Mouse (Mus musculus) forebrain, postnatal 0 days (tissue): Measurements from ENCODE around the gene Ptges. TPM values are rescaled to one million over a fixed set of nuclear protein-coding genes. Genes with fewer than 3 reads are reported as not detected.
"Not testable (repeated sequence)": the region's sequence is repeated elsewhere in the genome, so short reads cannot be mapped to it uniquely, and the experiment has no call there.

Experiments used
- ATAC-seq: fragments of 200-750 bp; cut with Nextera tagmentation; 2 replicates; pipeline ENCODE4 v1.8.0; 2017; ENCODE audit warnings: mild to moderate bottlenecking, moderate library complexity
- DNase-seq: peaks from one replicate; pipeline ENCODE4 v3.0.0-alpha.2; 2015
- H3K27ac ChIP-seq: fragments of 300-500 bp; sonication (generic); 2 replicates; pipeline ENCODE4 v1.5.1; 2014; ENCODE audit warnings: low read depth, mild to moderate bottlenecking, antibody characterized with exemption, low read length, moderate library complexity, mixed read lengths
- H3K27me3 ChIP-seq: fragments of 300-500 bp; sonication (generic); 2 replicates; pipeline ENCODE4 v1.6.1; 2014; ENCODE audit warnings: mild to moderate bottlenecking, low read length, mixed read lengths; ENCODE audit not compliant: insufficient read depth
- H3K36me3 ChIP-seq: fragments of 300-500 bp; sonication (generic); 2 replicates; pipeline ENCODE4 v1.6.1; 2014; ENCODE audit warnings: mild to moderate bottlenecking, moderate library complexity; ENCODE audit not compliant: insufficient read depth
- H3K4me1 ChIP-seq: fragments of 300-500 bp; sonication (generic); 2 replicates; pipeline ENCODE4 v1.6.1; 2014; ENCODE audit warnings: antibody characterized with exemption; ENCODE audit not compliant: insufficient read depth
- H3K4me2 ChIP-seq: fragments of 300-500 bp; sonication (generic); 2 replicates; pipeline ENCODE4 v1.6.1; 2014; ENCODE audit warnings: low read depth, mild to moderate bottlenecking, moderate library complexity
- H3K4me3 ChIP-seq: fragments of 300-500 bp; sonication (generic); 2 replicates; pipeline ENCODE4 v1.5.1; 2014; ENCODE audit warnings: low read depth, low read length, mixed read lengths
- H3K9ac ChIP-seq: fragments of 300-500 bp; sonication (generic); 2 replicates; pipeline ENCODE4 v1.6.1; 2014; ENCODE audit warnings: mild to moderate bottlenecking
- H3K9me3 ChIP-seq: fragments of 300-500 bp; sonication (generic); 2 replicates; pipeline ENCODE4 v1.6.1; 2016; ENCODE audit warnings: low read length
- CTCF ChIP-seq: sonication (generic); IDR thresholded peaks from 2 replicates; pipeline ENCODE4 v1.5.1; 2016; ENCODE audit warnings: antibody characterized with exemption, control low read depth, low read depth
- WGBS: fragments of 180-500 bp; shearing (Covaris S2); extraction: QIAGEN DNeasy Blood & Tissue Kit; methylation state at CpG from one replicate; pipeline ENCODE4 v1.1.7; 2014; 5-methylcytosine and 5-hydroxymethylcytosine counted together
- polyA plus RNA-seq: library from polyadenylated mRNA; unstranded; fragments of >200 nt; fragmentation: Nextera tagmentation; extraction: Ambion mirVana; gene quantifications from 2 replicates; pipeline ENCODE4 v1.2.1, GENCODE M21; 2015
- total RNA-seq: library from RNA; depleted of rRNA; stranded (reverse); fragments of >200 nt; gene quantifications from 2 replicates; pipeline ENCODE4 v1.2.3, GENCODE M21; 2014

Ptges gene
- total and polyA plus RNA-seq, 2 experiments from 2014 or later, result 4.8 to 6.3 TPM

DNA sequence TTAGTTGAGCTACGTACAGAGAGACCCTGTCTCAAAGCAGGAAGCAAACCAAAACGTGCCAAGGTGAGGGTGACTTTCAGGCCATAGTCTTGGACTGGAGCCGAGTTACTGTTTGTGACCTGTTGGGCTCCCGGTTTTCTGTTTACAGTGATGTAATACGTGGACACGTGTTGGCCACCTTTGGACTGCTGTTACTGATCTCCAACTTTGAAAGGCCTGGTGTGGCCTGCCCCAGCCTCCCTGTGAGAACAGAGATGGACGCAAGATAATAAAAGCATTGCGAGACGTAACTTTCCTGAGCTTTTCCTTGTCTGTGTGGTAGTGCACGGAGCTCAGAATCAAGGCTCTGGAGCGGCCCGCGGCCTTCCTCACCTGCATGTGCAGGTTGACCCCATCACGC is 29.1 kb upstream of the Ptges start:
- WGBS, result 90% methylated on average over 14 of the region's 14 CpGs
- Histone ChIP-seq H3K9me3 (no peaks in the 10 kb centered on the region), H3K4me3 (no peak overlapping the region), H3K27ac (no peak overlapping the region), H3K4me1 (peaks cover 11% of the 10 kb centered on the region), H3K9ac (no peak overlapping the region), H3K36me3 (peaks cover 83% of the 10 kb centered on the region), H3K4me2 (no peak overlapping the region), H3K27me3 (no peaks in the 10 kb centered on the region)
- DNase-seq, result no peak
- TF ChIP-seq CTCF, result no peak
- no peak for ATAC-seq

- Histone ChIP-seq H3K27me3 (no peaks in the 10 kb centered on the region), H3K9me3 (no peaks in the 10 kb centered on the region), H3K4me3 (no peak overlapping the region), H3K4me1 (peaks cover 14% of the 10 kb centered on the region), H3K27ac (no peak overlapping the region), H3K4me2 (no peak overlapping the region), H3K36me3 (peaks cover 70% of the 10 kb centered on the region), H3K9ac (no peak overlapping the region)
- 97% methylated on average over 4 of the region's 4 CpGs for WGBS
- no peak for TF ChIP-seq CTCF
- ATAC-seq, result no peak
- DNase-seq, result no peak
These were observed 27.8 kb upstream of the Ptges start for GRCm38 (mm10) chr2:30957511-30957910.

GRCm38 (mm10) chr2:30954797-30955196 is 25.1 kb upstream of the Ptges start:
- ATAC-seq (no peak), DNase-seq (no peak)
- H3K27ac ChIP-seq, result no peak overlapping the region
- TF ChIP-seq CTCF, result no peak
- H3K4me3 ChIP-seq, result no peak overlapping the region
- peak overlapping the region; percentile 74; the same call in 1 of the 2 replicates for H3K4me2 ChIP-seq
- peaks cover 14% of the 10 kb centered on the region for H3K4me1 ChIP-seq
- H3K9me3 ChIP-seq, result no peaks in the 10 kb centered on the region
- H3K36me3 ChIP-seq, result peaks cover 46% of the 10 kb centered on the region
- H3K27me3 ChIP-seq, result no peaks in the 10 kb centered on the region
- 80% methylated on average over 6 of the region's 6 CpGs for WGBS
- H3K9ac ChIP-seq, result no peak overlapping the region

DNA sequence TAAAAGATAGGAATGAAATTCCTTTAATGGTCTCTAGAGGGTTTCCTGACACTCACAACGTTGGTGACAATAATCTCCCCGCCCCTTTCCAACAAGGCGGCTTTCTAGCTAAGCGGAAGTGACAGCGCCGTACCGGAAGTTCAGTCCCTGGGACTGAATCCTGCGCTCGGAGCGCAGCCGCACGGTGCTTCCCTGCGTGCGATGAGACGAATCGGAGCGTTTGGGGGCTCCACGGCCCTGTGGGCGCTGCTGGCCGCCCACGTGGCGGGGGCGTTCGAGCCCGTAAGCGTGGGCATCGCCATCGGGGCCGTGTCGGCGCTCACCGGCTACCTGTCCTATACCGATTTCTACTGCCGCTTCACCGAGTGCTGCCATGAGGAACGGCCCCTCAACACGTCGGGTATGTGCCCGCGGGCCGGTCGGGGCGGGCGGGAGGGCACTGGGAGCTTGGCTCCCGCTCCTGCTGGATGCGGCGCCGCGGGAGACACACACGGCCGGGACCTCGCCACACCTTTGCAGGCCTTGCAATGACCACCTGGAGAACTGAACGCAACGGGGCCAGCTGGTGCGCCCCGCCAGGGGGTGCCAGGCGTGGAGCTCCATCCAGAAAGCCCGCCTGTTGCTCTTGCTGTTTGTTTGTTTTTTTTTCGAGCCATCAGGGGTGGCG is 23.3 kb upstream of the Ptges start, which contains the start of gene Tor1b:
Gene Tor1b, plus strand, starts transcription at position 136 of the 667 bp plus-strand sequence.
- H3K27me3 ChIP-seq, result no peaks in the 10 kb centered on the region
- ATAC-seq (peak; percentile 99), DNase-seq (peak; percentile 95)
- peaks cover 14% of the 10 kb centered on the region for H3K4me1 ChIP-seq
- peaks cover 27% of the 10 kb centered on the region for H3K36me3 ChIP-seq
- peak within 1 kb of the TSS; percentile 74 for H3K4me2 ChIP-seq
- no peaks in the 10 kb centered on the region for H3K9me3 ChIP-seq
- peak within 1 kb of the TSS; percentile 86 for H3K4me3 ChIP-seq
- peak; percentile 59 for TF ChIP-seq CTCF
- H3K27ac ChIP-seq, result peak within 1 kb of the TSS; percentile 84
- under 1% methylated on average over 57 of the region's 60 CpGs for WGBS
- H3K9ac ChIP-seq, result peak within 1 kb of the TSS; percentile 83

DNA sequence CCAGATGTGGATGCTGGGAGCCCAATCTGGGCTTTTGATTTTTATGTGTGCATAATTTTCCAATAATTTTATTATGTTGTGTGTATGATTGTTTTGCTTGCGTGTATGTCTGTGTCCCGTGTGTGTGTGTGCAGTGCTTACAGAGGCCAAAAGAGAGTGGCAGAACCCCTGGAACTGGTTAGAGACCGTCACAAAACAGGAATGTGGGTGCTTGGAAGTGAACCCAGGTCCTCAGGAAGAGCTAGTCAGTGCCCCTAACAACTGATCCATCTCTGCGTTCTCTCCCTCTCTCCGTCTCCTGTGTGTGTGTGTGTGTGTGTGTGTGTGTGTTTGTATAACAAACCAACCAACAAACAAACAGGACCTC is 22.8 kb upstream of the Ptges start:
- no peaks in the 10 kb centered on the region for H3K9me3 ChIP-seq
- 29% methylated on average over 5 of the region's 5 CpGs for WGBS

GRCm38 (mm10) chr2:30942603-30943011 is 12.9 kb upstream of the Ptges start:
- no peak overlapping the region for H3K27ac ChIP-seq
- no peaks in the 10 kb centered on the region for H3K9me3 ChIP-seq
- 27% methylated on average over 16 of the region's 16 CpGs for WGBS
- H3K4me1 ChIP-seq, result no peaks in the 10 kb centered on the region
- H3K36me3 ChIP-seq, result no peaks in the 10 kb centered on the region
- peak overlapping the region; percentile 29 for H3K4me3 ChIP-seq
- ATAC-seq (peak; percentile 76), DNase-seq (peak; percentile 82)
- no peaks in the 10 kb centered on the region for H3K27me3 ChIP-seq
- TF ChIP-seq CTCF, result peak; percentile 93
- H3K9ac ChIP-seq, result 0 out of 2 replicates have a peak overlapping the region, but pooled peaks have one; percentile 18
- peak overlapping the region; percentile 46 for H3K4me2 ChIP-seq

More for the DNA sequence above, 22.8 kb upstream of the Ptges start:
- Histone ChIP-seq H3K27me3 (no peaks in the 10 kb centered on the region), H3K4me3 (peak overlapping the region; percentile 86), H3K9ac (peak overlapping the region; percentile 83; the same call in 1 of the 2 replicates), H3K4me2 (peak overlapping the region; percentile 74), H3K4me1 (peaks cover 14% of the 10 kb centered on the region), H3K27ac (peak overlapping the region; percentile 84), H3K36me3 (peaks cover 22% of the 10 kb centered on the region)
- ATAC-seq (no peak), DNase-seq (no peak)
- no peak for TF ChIP-seq CTCF

DNA sequence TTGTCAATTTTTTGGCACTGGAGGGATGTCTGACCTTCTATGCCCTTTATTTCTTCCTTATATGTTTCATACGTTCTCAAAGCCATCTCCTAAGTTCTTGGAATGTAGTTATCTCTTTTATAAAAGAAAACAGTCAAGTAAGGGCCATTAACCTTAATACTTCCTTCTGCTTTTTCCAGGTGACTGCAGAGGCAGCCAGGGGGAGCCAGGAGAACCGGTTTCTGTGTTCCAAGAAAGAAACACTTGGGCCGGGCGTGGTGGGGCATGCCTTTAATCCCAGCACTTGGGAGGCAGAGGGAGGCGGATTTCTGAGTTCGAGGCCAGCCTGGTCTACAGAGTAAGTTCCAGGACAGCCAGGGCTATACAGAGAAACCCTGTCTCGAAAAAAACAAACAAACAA is 12.5 kb upstream of the Ptges start:
- H3K36me3 ChIP-seq, H3K9me3 ChIP-seq, H3K4me3 ChIP-seq, H3K4me1 ChIP-seq, ATAC-seq, H3K4me2 ChIP-seq, H3K9ac ChIP-seq, H3K27ac ChIP-seq, H3K27me3 ChIP-seq, DNase-seq: not testable (repeated sequence)
- 55% methylated on average over 7 of the region's 7 CpGs for WGBS
